Mouse (Mus musculus) layer of hippocampus, postnatal 36 days (tissue): Measurements from ENCODE around the gene 4930596D02Rik. TPM values are rescaled to one million over a fixed set of nuclear protein-coding genes. Genes with fewer than 3 reads are reported as not detected.

Experiments
- DNase-seq, 2 experiments: peaks; one replicate each; pipeline ENCODE4 v3.0.0; 2022
- total RNA-seq, 2 experiments: library from RNA; stranded (reverse); gene quantifications; 2 replicates each; pipeline ENCODE4 v1.2.3; 2021

The 4930596D02Rik gene
- total RNA-seq = not detected

- DNase-seq = no peak
These were observed at the start of gene 4930596D02Rik for GRCm38 (mm10) chr14:35811878-35812277. TSS of gene 4930596D02Rik (minus strand) at chr14:35811978.

- DNase-seq = no peak
These were observed 41.5 kb upstream of the 4930596D02Rik start for GRCm38 (mm10) chr14:35853254-35853653.

DNA sequence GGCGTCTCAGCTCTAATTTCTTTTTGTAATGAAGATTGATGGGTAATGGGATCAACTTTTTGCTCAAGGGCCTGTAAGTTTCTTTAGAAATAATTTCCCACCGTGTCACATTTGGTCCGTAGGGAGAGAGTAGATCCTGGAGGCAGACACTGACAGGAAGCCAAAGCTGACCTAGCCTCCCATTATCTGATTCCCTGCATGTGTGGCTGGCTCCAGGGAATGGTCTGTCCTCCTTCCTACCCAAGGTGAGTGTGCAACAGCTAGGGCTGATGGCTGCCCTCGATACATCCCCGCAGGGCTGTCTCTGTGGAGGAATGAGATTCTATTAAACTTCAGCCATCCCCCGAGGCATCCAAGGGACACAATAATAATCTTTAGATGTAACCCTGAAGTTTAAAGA is 33.5 kb upstream of the 4930596D02Rik start:
- DNase-seq = no peak

DNA sequence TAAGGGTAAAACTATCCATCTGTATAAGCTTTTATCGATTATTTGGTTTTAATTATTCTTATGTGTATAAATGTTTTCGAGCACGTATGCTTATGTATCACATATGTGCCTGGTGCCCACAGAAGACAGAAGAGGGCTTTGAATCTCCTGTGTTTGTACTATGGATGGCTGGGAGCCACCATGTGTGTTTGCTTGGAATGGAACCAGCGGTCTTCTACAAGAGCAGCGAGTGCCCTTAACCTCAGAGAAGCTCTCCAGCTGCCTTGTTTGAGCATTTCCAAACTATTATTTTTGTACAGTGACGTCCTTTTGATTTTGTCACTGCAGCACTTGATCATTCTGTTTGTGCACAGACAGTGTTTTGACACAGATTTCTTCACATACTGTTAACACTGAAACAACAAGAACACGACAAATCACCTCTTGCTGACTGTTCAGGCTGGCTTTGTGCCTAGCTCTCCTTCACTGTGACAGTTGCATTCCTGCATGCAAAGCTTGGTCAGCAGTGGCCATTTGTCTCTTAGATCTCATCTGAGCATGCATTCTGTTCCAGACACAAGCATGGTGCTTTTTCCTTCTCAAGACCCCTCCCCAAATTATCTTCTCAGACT is 30.4 kb upstream of the 4930596D02Rik start:
- DNase-seq = no peak

DNA sequence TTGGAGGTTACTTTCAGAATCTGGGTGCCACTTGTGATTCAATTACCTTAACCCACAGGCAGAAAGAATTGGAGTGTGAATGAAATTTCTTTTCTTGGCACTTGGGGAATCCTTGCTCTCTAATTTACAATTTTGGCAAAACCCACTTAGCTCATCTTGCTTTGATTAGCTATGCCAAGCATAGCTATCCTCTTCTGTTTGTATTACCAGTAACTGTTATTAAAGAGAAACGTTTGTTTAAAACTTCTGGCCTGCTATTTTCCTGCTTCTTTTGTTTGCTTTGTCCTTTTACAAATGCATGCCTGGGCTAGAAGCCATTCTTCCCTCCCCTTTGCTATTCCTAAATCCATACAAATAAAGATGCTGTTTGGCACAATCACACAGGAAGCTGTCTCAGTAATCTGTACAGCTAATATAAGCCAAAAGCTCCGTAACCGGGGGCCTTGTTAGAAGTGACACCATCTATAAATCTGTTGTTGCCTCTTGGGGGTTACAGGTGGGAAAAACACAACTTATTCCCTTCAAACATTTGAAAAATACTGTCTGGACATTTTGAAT is 19.0 kb downstream of the 4930596D02Rik start:
- no peak for DNase-seq

DNA sequence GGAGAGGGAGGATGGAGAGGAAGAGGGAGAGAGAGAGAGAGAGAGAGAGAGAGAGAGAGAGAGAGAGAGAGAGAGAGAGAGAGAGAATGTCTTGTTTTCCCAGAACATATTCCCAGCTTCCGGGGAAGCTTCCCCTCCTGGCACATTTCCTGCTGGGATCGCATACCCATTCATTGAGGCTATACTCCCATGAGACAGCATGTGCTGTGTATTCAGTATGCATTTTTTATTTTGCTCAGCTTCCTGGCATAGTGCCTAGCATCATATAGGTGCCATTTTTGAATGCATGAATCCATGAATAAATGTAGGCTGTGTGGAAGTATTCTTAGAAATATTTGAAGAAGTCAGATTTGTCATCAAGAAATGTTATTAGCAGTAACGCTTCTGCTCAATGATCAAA is 31.7 kb downstream of the 4930596D02Rik start:
- DNase-seq = no peak

DNA sequence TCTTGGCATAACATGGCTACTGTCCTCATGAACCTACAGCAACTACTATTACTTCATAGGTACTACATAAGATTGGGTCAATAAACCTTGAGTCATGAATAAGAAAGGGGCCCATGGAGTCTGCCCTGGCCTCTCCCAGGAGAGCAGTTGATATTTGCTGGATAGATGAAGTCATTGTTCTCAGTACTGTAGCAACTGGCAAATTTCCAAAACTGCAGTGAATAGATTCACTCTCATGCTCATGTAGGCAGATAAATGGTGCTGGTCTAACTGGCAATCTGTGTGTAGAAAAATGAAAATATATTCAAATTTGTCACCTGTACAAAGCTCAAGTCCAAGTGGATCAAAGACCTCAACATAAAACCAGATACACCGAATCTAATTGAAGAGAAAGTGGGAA is 38.5 kb downstream of the 4930596D02Rik start:
- DNase-seq = no peak
